Comparison of ENCODE assay signal across 17 mouse cellular contexts in genomic region chr6:108160608-108161007, GRCm38 (mm10). TPM values are rescaled to one million over a fixed set of nuclear protein-coding genes. Genes with fewer than 3 reads are reported as not detected.
DNase-seq lines count a peak whose midpoint lies in the region; ATAC-seq and TF ChIP-seq lines count a peak whose summit lies in the region.
"Had no signal": no experiment of that assay in that cellular context is flagged by ENCODE, and none has a peak within 500 bp of the region (broad histone marks: within the 10 kb centered on the region; RNA-seq: fewer than 3 reads in every experiment).

No protein-coding gene starts in this region.

- no peak for ATAC-seq in liver, embryonic 11.5 days (replicated peaks; ENCODE audit: low FRiP score)
- peak; percentile 44; the same call in 1 of the 2 replicates for ATAC-seq in limb, embryonic 11.5 days (ENCODE audit: insufficient number of reproducible peaks, low FRiP score, low TSS enrichment, low read depth)
- ATAC-seq in kidney, embryonic 16.5 days (ENCODE audit: low FRiP score, low TSS enrichment) = no peak

- H3K36me3 ChIP-seq in liver, adult 2 months (ENCODE audit: control insufficient read depth, insufficient read depth, low read length) = no peaks in the 10 kb centered on the region
- no peaks in the 10 kb centered on the region for H3K36me3 ChIP-seq in liver, embryonic 11.5 days (ENCODE audit: control insufficient read depth, insufficient read depth, low read length)
- no peaks in the 10 kb centered on the region for H3K36me3 ChIP-seq in limb, embryonic 11.5 days (ENCODE audit: control insufficient read depth, insufficient read depth, low read length)
- H3K36me3 ChIP-seq in kidney, embryonic 16.5 days (ENCODE audit: insufficient read depth, low read length) = no peaks in the 10 kb centered on the region
- H3K36me3 ChIP-seq: limb, embryonic 12.5 days had no signal

- DNase-seq in liver, adult 2 months (ENCODE audit: extremely low read depth, low read depth, low spot score) = peak; percentile 50
- DNase-seq in liver, embryonic 11.5 days (ENCODE audit: low spot score) = no peak
- DNase-seq in NIH3T3 (ENCODE audit: low read depth) = peak; percentile 63
- peak; percentile 9 for DNase-seq in embryo, embryonic 9.5 days (ENCODE audit: extremely low spot score)
- DNase-seq in limb, embryonic 11.5 days (ENCODE audit: low spot score) = peak; percentile 58
- DNase-seq in kidney, adult 9 months = no peak
- no peak for DNase-seq in layer of hippocampus, adult 2 months (ENCODE audit: low spot score in 2 of 2)
- DNase-seq: cerebellum, adult 8-10 months; heart, adult 2 months; kidney, adult 11 months; kidney, postnatal 25 days; layer of hippocampus, postnatal 36 days; right cerebral cortex, postnatal 14 days had no signal

- H3K9ac ChIP-seq in liver, adult 2 months (ENCODE audit: low read depth, low read length) = no peak overlapping the region
- no peak overlapping the region for H3K9ac ChIP-seq in liver, embryonic 11.5 days (ENCODE audit: low read depth, low read length)
- no peak overlapping the region for H3K9ac ChIP-seq in limb, embryonic 11.5 days (ENCODE audit: low read length)
- no peak overlapping the region for H3K9ac ChIP-seq in kidney, embryonic 16.5 days (replicated peaks; ENCODE audit: low read length)
- H3K9ac ChIP-seq: hindbrain, embryonic 14.5 days; limb, embryonic 12.5 days had no signal

- WGBS in liver, adult 2 months = 28% methylated on average over 2 of the region's 2 CpGs
- 61% methylated on average over 2 of the region's 2 CpGs for WGBS in liver, embryonic 11.5 days
- 17% methylated on average over 2 of the region's 2 CpGs for WGBS in limb, embryonic 11.5 days
- 45% methylated on average over 2 of the region's 2 CpGs for WGBS in kidney, embryonic 16.5 days

- TF ChIP-seq CTCF in liver, adult 2 months (IDR thresholded peaks at IDR 0.05; ENCODE audit: low read depth, low read length) = no peak
- TF ChIP-seq CTCF in layer of hippocampus, adult 2 months (conservative IDR thresholded peaks at IDR 0.05) = no peak

- no peak overlapping the region for H3K4me2 ChIP-seq in liver, embryonic 11.5 days
- H3K4me2 ChIP-seq in limb, embryonic 11.5 days (ENCODE audit: low read depth, severe bottlenecking) = no peak overlapping the region
- H3K4me2 ChIP-seq in kidney, embryonic 16.5 days (replicated peaks; ENCODE audit: low read depth, low read length) = no peak overlapping the region
- H3K4me2 ChIP-seq: hindbrain, embryonic 14.5 days; limb, embryonic 12.5 days had no signal

- H3K4me3 ChIP-seq in liver, adult 2 months (ENCODE audit: insufficient read depth, low read depth, low read length) = no peak overlapping the region
- H3K4me3 ChIP-seq in liver, embryonic 11.5 days (ENCODE audit: low read depth, low read length) = no peak overlapping the region
- no peak overlapping the region for H3K4me3 ChIP-seq in limb, embryonic 11.5 days (ENCODE audit: low read depth, low read length)
- H3K4me3 ChIP-seq in kidney, embryonic 16.5 days (ENCODE audit: low read length) = no peak overlapping the region
- H3K4me3 ChIP-seq in layer of hippocampus, adult 2 months = no peak overlapping the region
- H3K4me3 ChIP-seq: heart, adult 2 months; limb, embryonic 12.5 days had no signal

- peaks cover 3% of the 10 kb centered on the region; the same call in 1 of the 2 replicates for H3K79me2 ChIP-seq in liver, adult 2 months (ENCODE audit: control insufficient read depth, insufficient read depth, low read length)

- TF ChIP-seq POLR2A in liver, adult 2 months (IDR thresholded peaks at IDR 0.05; ENCODE audit: extremely low read depth, insufficient read depth, low read length) = no peak

- H3K27ac ChIP-seq in liver, adult 2 months (replicated peaks; ENCODE audit: insufficient read depth, low read depth, low read length) = no peak overlapping the region
- no peak overlapping the region for H3K27ac ChIP-seq in liver, embryonic 11.5 days (ENCODE audit: low read depth, low read length)
- no peak overlapping the region for H3K27ac ChIP-seq in limb, embryonic 11.5 days (replicated peaks; ENCODE audit: low read depth, low read length)
- H3K27ac ChIP-seq in kidney, embryonic 16.5 days (ENCODE audit: low read length) = no peak overlapping the region
- no peak overlapping the region for H3K27ac ChIP-seq in layer of hippocampus, adult 2 months
- H3K27ac ChIP-seq: heart, adult 2 months; hindbrain, embryonic 14.5 days; limb, embryonic 12.5 days; macrophage had no signal

- peaks cover 13% of the 10 kb centered on the region for H3K4me1 ChIP-seq in liver, adult 2 months (ENCODE audit: control insufficient read depth, insufficient read depth, low read length)
- H3K4me1 ChIP-seq in liver, embryonic 11.5 days (replicated peaks; ENCODE audit: control insufficient read depth, insufficient read depth, low read length) = no peaks in the 10 kb centered on the region
- H3K4me1 ChIP-seq in limb, embryonic 11.5 days (ENCODE audit: control insufficient read depth, insufficient read depth, low read length) = peaks cover 3% of the 10 kb centered on the region; the same call in 1 of the 2 replicates
- H3K4me1 ChIP-seq in kidney, embryonic 16.5 days (ENCODE audit: insufficient read depth, low read length) = no peaks in the 10 kb centered on the region; the same call in 1 of the 2 replicates

- H3K9me3 ChIP-seq in liver, embryonic 11.5 days (ENCODE audit: control insufficient read depth, low read length) = no peaks in the 10 kb centered on the region
- H3K9me3 ChIP-seq in limb, embryonic 11.5 days (ENCODE audit: control insufficient read depth, low read length) = no peaks in the 10 kb centered on the region
- H3K9me3 ChIP-seq in kidney, embryonic 16.5 days (ENCODE audit: low read length) = no peaks in the 10 kb centered on the region
- H3K9me3 ChIP-seq: limb, embryonic 12.5 days had no signal

- H3K27me3 ChIP-seq in liver, adult 2 months (ENCODE audit: control insufficient read depth, insufficient read depth, low read length) = no peaks in the 10 kb centered on the region
- H3K27me3 ChIP-seq in liver, embryonic 11.5 days (replicated peaks; ENCODE audit: control insufficient read depth, insufficient read depth, low read length) = no peaks in the 10 kb centered on the region
- H3K27me3 ChIP-seq in limb, embryonic 11.5 days (ENCODE audit: control insufficient read depth, insufficient read depth, low read length) = no peaks in the 10 kb centered on the region
- H3K27me3 ChIP-seq in kidney, embryonic 16.5 days (ENCODE audit: insufficient read depth, low read length) = no peaks in the 10 kb centered on the region
- H3K27me3 ChIP-seq: limb, embryonic 12.5 days had no signal

RNA-seq across cellular contexts. Expression of gene Sumf1, which starts 24.8 kb away (rescaled TPM):
- 23.3 and 23.6 TPM in 2 replicates for total RNA-seq in liver, adult 2 months (2014; rRNA removed)
- polyA plus RNA-seq in liver, adult 2 months (2012; rRNA removed) = 20.5 and 23.8 TPM in 2 replicates
- polyA plus RNA-seq in liver, embryonic 11.5 days (2014; fragmentation: Nextera tagmentation; extraction: Ambion mirVana) = 16.2 and 17.6 TPM in 2 replicates
- 15.5 and 16.6 TPM in 2 replicates for polyA plus RNA-seq in limb, embryonic 11.5 days (2014; fragmentation: Nextera tagmentation; extraction: Ambion mirVana)
- polyA plus RNA-seq in kidney, embryonic 16.5 days (2015; fragmentation: Nextera tagmentation; extraction: Ambion mirVana) = 27.1 and 27.7 TPM in 2 replicates
- 10 to 100 TPM; 20.6 to 21.9 TPM for total RNA-seq in layer of hippocampus, adult 2 months (2021)

RNA-seq across cellular contexts. Expression of gene Itpr1, which starts 52.3 kb away (rescaled TPM):
- total RNA-seq in liver, adult 2 months (2014; rRNA removed) = 55.0 and 56.6 TPM in 2 replicates
- 6.9 and 9.2 TPM in 2 replicates for polyA plus RNA-seq in liver, adult 2 months (2012; rRNA removed)
- polyA plus RNA-seq in liver, embryonic 11.5 days (2014; fragmentation: Nextera tagmentation; extraction: Ambion mirVana) = 6.9 and 8.3 TPM in 2 replicates
- 6.4 and 7.7 TPM in 2 replicates for polyA plus RNA-seq in limb, embryonic 11.5 days (2014; fragmentation: Nextera tagmentation; extraction: Ambion mirVana)
- 24.6 and 25.2 TPM in 2 replicates for polyA plus RNA-seq in kidney, embryonic 16.5 days (2015; fragmentation: Nextera tagmentation; extraction: Ambion mirVana)
- total RNA-seq in layer of hippocampus, adult 2 months (2021) = 100 to 1,000 TPM; 317 to 337 TPM

Comparison
In these comparisons a context has a peak if more than half of its experiments do, and no peak if none do; other contexts are left out.
1. DNase-seq: peak in liver, adult 2 months (single experiment), NIH3T3 (single experiment), embryo, embryonic 9.5 days (single experiment) and limb, embryonic 11.5 days (single experiment); none in liver, embryonic 11.5 days (single experiment), kidney, adult 9 months (single experiment) and layer of hippocampus, adult 2 months (0 of 2).